Mouse (Mus musculus) hindbrain, embryonic 11.5 days (tissue): ENCODE results near the gene Gatad2b. TPM values are rescaled to one million over a fixed set of nuclear protein-coding genes. Genes with fewer than 3 reads are reported as not detected.

Experiments used
- ATAC-seq: fragments of 200-750 bp; cut with Nextera tagmentation; 2 replicates; pipeline ENCODE4 v1.8.0; 2017; ENCODE audit warnings: mild to moderate bottlenecking, moderate TSS enrichment, moderate library complexity; ENCODE audit not compliant: low FRiP score
- DNase-seq: peaks from one replicate; pipeline ENCODE4 v3.0.0-alpha.2; 2015; ENCODE audit warnings: low spot score
- H3K27ac ChIP-seq: fragments of 300-500 bp; sonication (generic); 2 replicates; pipeline ENCODE4 v1.5.1; 2014; ENCODE audit warnings: mild to moderate bottlenecking, low read depth, low read length
- H3K27me3 ChIP-seq: fragments of 300-500 bp; sonication (generic); 2 replicates; pipeline ENCODE4 v1.6.1; 2014; ENCODE audit warnings: mild to moderate bottlenecking, low read length, moderate library complexity, mixed read lengths; ENCODE audit not compliant: control insufficient read depth, insufficient read depth
- H3K36me3 ChIP-seq: fragments of 300-500 bp; sonication (generic); 2 replicates; pipeline ENCODE4 v1.6.1; 2014; ENCODE audit warnings: mild to moderate bottlenecking, low read length, moderate library complexity, mixed read lengths; ENCODE audit not compliant: control insufficient read depth, insufficient read depth
- H3K4me1 ChIP-seq: fragments of 300-500 bp; sonication (generic); replicated peaks from 2 replicates; pipeline ENCODE4 v1.6.1; 2014; ENCODE audit warnings: low read length, mixed read lengths; ENCODE audit not compliant: control insufficient read depth, insufficient read depth
- H3K4me2 ChIP-seq: fragments of 300-500 bp; sonication (generic); replicated peaks from 2 replicates; pipeline ENCODE4 v1.6.1; 2014; ENCODE audit warnings: mild to moderate bottlenecking, low read depth, low read length
- H3K4me3 ChIP-seq: fragments of 300-500 bp; sonication (generic); 2 replicates; pipeline ENCODE4 v1.5.1; 2014; ENCODE audit warnings: low read depth, low read length
- H3K9ac ChIP-seq: fragments of 300-500 bp; sonication (generic); 2 replicates; pipeline ENCODE4 v1.6.1; 2014; ENCODE audit warnings: low read depth, low read length
- H3K9me3 ChIP-seq: fragments of 300-500 bp; sonication (generic); 2 replicates; pipeline ENCODE4 v1.6.1; 2016; ENCODE audit warnings: low read length; ENCODE audit not compliant: control insufficient read depth
- WGBS: fragments of 180-500 bp; shearing (Covaris S2); extraction: QIAGEN DNeasy Blood & Tissue Kit; methylation state at CpG from one replicate; pipeline ENCODE4 v1.1.7; 2014; 5-methylcytosine and 5-hydroxymethylcytosine counted together
- polyA plus RNA-seq: library from polyadenylated mRNA; unstranded; fragments of >200 nt; fragmentation: Nextera tagmentation; extraction: Ambion mirVana; gene quantifications from 2 replicates; pipeline ENCODE4 v1.2.1, GENCODE M21; 2014

The Gatad2b gene
- polyA plus RNA-seq, 1 experiment from 2014 or later, result 26.0 TPM

- H3K4me1 ChIP-seq, result 0 out of 2 replicates have a peak, but pooled peaks cover 3% of the 10 kb centered on the region
- DNase-seq (no peak), ATAC-seq (no peak)
- WGBS, result 92% methylated on average over 5 of the region's 5 CpGs
- H3K4me2 ChIP-seq, result no peak overlapping the region
- H3K4me3 ChIP-seq, result no peak overlapping the region
- no peak overlapping the region for H3K27ac ChIP-seq
- no peaks in the 10 kb centered on the region for H3K27me3 ChIP-seq
- H3K9me3 ChIP-seq, result no peaks in the 10 kb centered on the region
- H3K36me3 ChIP-seq, result peaks cover 10% of the 10 kb centered on the region; the same call in 1 of the 2 replicates
- no peak overlapping the region for H3K9ac ChIP-seq
Measured at GRCm38 (mm10) chr3:90263121-90263771, 29.7 kb upstream of the Gatad2b start.

GRCm38 (mm10) chr3:90264687-90265033 lies 28.3 kb upstream of the Gatad2b start:
- H3K4me1 ChIP-seq, result 0 out of 2 replicates have a peak, but pooled peaks cover 3% of the 10 kb centered on the region
- peak overlapping the region; percentile 83 for H3K4me2 ChIP-seq
- H3K4me3 ChIP-seq, result peak overlapping the region; percentile 91
- no peak overlapping the region for H3K9ac ChIP-seq
- H3K9me3 ChIP-seq, result no peaks in the 10 kb centered on the region
- WGBS, result 36% methylated on average over 10 of the region's 10 CpGs
- no peaks in the 10 kb centered on the region for H3K27me3 ChIP-seq
- peaks cover 6% of the 10 kb centered on the region; the same call in 1 of the 2 replicates for H3K36me3 ChIP-seq
- H3K27ac ChIP-seq, result peak overlapping the region; percentile 93; the same call in 1 of the 2 replicates
- no peak for DNase-seq
- no peak for ATAC-seq

- peak; percentile 92 for DNase-seq
- H3K36me3 ChIP-seq, result 0 out of 2 replicates have a peak, but pooled peaks cover 2% of the 10 kb centered on the region
- under 1% methylated on average over 50 of the region's 87 CpGs for WGBS
Measured at GRCm38 (mm10) chr3:90265034-90265931, 27.7 kb upstream of the Gatad2b start, which contains the start of gene Dennd4b. TSS of gene Dennd4b (plus strand) at chr3:90265185.

GRCm38 (mm10) chr3:90265932-90266741 lies 26.8 kb upstream of the Gatad2b start:
- WGBS, result 23% methylated on average over 16 of the region's 16 CpGs
- Histone ChIP-seq H3K4me3 (peak overlapping the region; percentile 91), H3K27ac (peak overlapping the region; percentile 93), H3K4me1 (0 out of 2 replicates have a peak, but pooled peaks cover 3% of the 10 kb centered on the region), H3K9me3 (no peaks in the 10 kb centered on the region), H3K27me3 (no peaks in the 10 kb centered on the region), H3K4me2 (peak overlapping the region; percentile 83), H3K36me3 (no peaks in the 10 kb centered on the region), H3K9ac (peak overlapping the region; percentile 94)
- DNase-seq (peak; percentile 4), ATAC-seq (peak; percentile 53; the same call in 1 of the 2 replicates)

More at GRCm38 (mm10) chr3:90265034-90265931, 27.7 kb upstream of the Gatad2b start, which contains the start of gene Dennd4b:
- peak within 1 kb of the TSS; percentile 94 for H3K9ac ChIP-seq
- peak; percentile 89 for ATAC-seq
- H3K27ac ChIP-seq, result peak within 1 kb of the TSS; percentile 93
- H3K27me3 ChIP-seq, result no peaks in the 10 kb centered on the region
- 0 out of 2 replicates have a peak, but pooled peaks cover 3% of the 10 kb centered on the region for H3K4me1 ChIP-seq
- peak within 1 kb of the TSS; percentile 83 for H3K4me2 ChIP-seq
- peak within 1 kb of the TSS; percentile 91 for H3K4me3 ChIP-seq
- no peaks in the 10 kb centered on the region for H3K9me3 ChIP-seq

GRCm38 (mm10) chr3:90266901-90267775 lies 25.8 kb upstream of the Gatad2b start:
- H3K27me3 ChIP-seq, result no peaks in the 10 kb centered on the region
- no peaks in the 10 kb centered on the region for H3K9me3 ChIP-seq
- ATAC-seq (no peak), DNase-seq (no peak)
- H3K4me1 ChIP-seq, result 0 out of 2 replicates have a peak, but pooled peaks cover 3% of the 10 kb centered on the region
- no peaks in the 10 kb centered on the region for H3K36me3 ChIP-seq
- no peak overlapping the region for H3K27ac ChIP-seq
- 93% methylated on average over 20 of the region's 20 CpGs for WGBS
- H3K9ac ChIP-seq, result no peak overlapping the region
- no peak overlapping the region for H3K4me3 ChIP-seq
- no peak overlapping the region for H3K4me2 ChIP-seq

- Histone ChIP-seq H3K27ac (no peak overlapping the region), H3K4me2 (no peak overlapping the region), H3K4me1 (0 out of 2 replicates have a peak, but pooled peaks cover 3% of the 10 kb centered on the region), H3K36me3 (no peaks in the 10 kb centered on the region), H3K9ac (no peak overlapping the region), H3K4me3 (no peak overlapping the region), H3K9me3 (no peaks in the 10 kb centered on the region), H3K27me3 (no peaks in the 10 kb centered on the region)
- DNase-seq (no peak), ATAC-seq (no peak)
- whole genome bisulfite sequencing, result 98% methylated on average over 11 of the region's 11 CpGs
Measured at GRCm38 (mm10) chr3:90268190-90268589, 24.8 kb upstream of the Gatad2b start.

GRCm38 (mm10) chr3:90268971-90269370 lies 24.0 kb upstream of the Gatad2b start:
- Histone ChIP-seq H3K4me2 (no peak overlapping the region), H3K4me1 (0 out of 2 replicates have a peak, but pooled peaks cover 3% of the 10 kb centered on the region), H3K9me3 (no peaks in the 10 kb centered on the region), H3K27me3 (no peaks in the 10 kb centered on the region), H3K36me3 (no peaks in the 10 kb centered on the region), H3K9ac (no peak overlapping the region), H3K27ac (no peak overlapping the region), H3K4me3 (no peak overlapping the region)
- ATAC-seq (no peak), DNase-seq (no peak)
- 91% methylated on average over 16 of the region's 16 CpGs for WGBS
